Mouse (Mus musculus) ovary, postnatal 10 days (tissue): ENCODE data around the gene Zzz3.

Source experiments
- DNase-seq: peaks from one replicate; pipeline ENCODE4 v3.0.0; 2022; ENCODE audit warnings: low spot score

Zzz3 gene

GRCm38 (mm10) chr3:152497084-152497483 is 101.8 kb downstream of the Zzz3 start:
- DNase-seq, result no peak

DNA sequence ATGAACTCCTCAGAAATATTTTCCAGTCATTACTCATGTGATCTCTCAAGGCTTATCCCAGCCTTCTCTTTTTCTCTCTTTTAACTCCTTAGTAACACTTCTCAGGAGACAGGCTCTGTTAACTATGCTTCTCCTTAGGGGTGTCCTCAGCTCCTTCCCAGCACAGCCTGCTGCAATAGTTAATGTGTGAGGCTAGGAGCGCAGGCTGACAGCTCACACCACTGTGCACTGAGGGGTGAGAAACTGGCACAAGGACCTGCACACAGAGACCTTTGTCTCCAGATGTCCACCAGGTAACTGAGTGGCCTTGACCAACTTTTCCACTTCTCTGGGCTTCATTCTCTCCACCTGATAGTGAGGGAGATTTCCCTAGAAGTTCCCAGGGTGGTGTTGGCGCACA is 102.6 kb downstream of the Zzz3 start:
- DNase-seq, result no peak

GRCm38 (mm10) chr3:152498968-152499696 is 103.9 kb downstream of the Zzz3 start:
- DNase-seq, result no peak

DNA sequence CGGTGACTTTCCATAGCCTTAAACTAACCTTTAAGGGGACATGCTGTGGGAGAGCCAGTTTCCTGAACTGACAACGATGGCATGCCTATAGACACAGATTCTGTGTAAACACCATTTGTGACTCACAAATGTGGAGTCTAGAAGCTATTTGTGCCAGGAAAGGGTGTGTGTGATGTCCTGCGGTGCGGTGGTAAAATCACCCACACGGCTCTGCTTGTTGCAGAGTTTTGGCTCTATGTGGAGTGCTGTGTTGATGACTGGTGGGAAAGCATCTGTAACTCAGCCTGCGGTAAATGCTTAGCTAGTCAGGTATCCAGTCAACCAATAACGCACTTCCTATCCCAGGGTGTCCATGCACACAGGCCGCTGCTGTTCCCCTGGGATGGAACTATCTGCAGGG is 112.6 kb downstream of the Zzz3 start:
- no peak for DNase-seq

DNA sequence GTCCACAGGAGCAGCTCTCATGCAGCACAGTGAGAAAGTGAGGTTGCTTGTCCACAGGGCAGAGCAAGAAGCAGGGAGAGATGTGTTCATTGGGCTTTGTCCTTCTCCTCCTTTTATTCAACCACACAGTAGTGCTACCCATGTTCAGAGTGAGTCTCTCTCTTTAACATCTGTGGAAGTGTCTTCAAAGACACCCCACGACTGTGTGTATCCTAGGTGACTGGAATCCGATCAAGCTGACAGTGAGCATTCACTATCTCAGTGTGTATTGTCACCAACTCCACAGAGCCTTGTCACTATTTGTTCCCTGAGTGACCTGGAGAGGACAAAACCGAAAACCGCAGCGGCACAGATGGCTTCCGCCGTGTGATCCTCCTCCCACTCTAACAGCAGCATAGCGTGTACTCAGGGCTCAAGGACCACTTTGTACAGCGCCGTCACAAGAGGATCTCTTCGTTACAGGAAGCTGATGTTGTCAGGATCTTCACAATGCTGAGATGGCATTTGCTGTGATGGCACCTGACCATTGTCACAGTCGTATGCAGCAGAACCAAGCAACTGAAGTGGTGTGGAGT is 113.2 kb downstream of the Zzz3 start:
- DNase-seq, result no peak

DNA sequence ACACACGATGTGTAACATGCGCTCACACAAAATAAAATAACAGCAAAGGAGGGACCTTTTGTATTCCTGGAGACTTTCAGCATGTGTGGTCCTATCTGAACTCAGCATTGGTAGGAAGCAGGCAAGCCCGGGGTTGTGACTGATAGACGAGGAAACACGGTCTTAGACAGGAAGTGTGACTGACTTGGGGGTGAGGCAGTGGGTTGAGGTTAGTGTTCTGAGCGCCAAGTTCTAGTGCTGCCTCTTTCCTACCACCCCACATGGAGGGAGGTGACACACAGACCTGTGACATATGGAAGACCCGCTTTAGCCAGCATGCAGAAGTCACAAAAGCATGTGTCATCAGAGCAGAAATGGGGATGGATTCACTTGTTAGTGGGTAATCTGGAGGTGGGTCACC is 114.0 kb downstream of the Zzz3 start:
- DNase-seq, result no peak
